Mouse (Mus musculus): Measurements from ENCODE around the gene Noct.
A peak's percentile ranks its signal among the peaks of the same experiment; 100 is the strongest.
"Not testable (repeated sequence)": the region's sequence is repeated elsewhere in the genome, so short reads cannot be mapped to it uniquely, and the experiment has no call there.

Noct gene

GRCm38 (mm10) chr3:51208633-51209032, 15.6 kb upstream of the Noct start:
- DNase-seq = no peak

- no peak for DNase-seq
Observed at GRCm38 (mm10) chr3:51209503-51210314, 14.5 kb upstream of the Noct start.

- no peak for DNase-seq
Observed at GRCm38 (mm10) chr3:51210485-51210884, 13.8 kb upstream of the Noct start.

GRCm38 (mm10) chr3:51213111-51213510, 11.1 kb upstream of the Noct start:
- no peak for DNase-seq

- no peak for DNase-seq
Observed at GRCm38 (mm10) chr3:51215681-51216080, 8.6 kb upstream of the Noct start.

GRCm38 (mm10) chr3:51216351-51216750, 7.9 kb upstream of the Noct start:
- DNase-seq = not testable (repeated sequence)

GRCm38 (mm10) chr3:51218385-51218784, 5.9 kb upstream of the Noct start:
- DNase-seq = not testable (repeated sequence)

GRCm38 (mm10) chr3:51219213-51219612, 5.0 kb upstream of the Noct start:
- DNase-seq = no peak

GRCm38 (mm10) chr3:51220846-51221245, 3.4 kb upstream of the Noct start:
- no peak for DNase-seq

GRCm38 (mm10) chr3:51221847-51222246, 2.4 kb upstream of the Noct start:
- DNase-seq = no peak

GRCm38 (mm10) chr3:51222302-51222701, 1.9 kb upstream of the Noct start:
- DNase-seq = no peak

- no peak for DNase-seq
Observed at GRCm38 (mm10) chr3:51222834-51223460, 1.3 kb upstream of the Noct start.

- no peak for DNase-seq
Observed at GRCm38 (mm10) chr3:51223556-51223955, 691 bp upstream of the Noct start.

GRCm38 (mm10) chr3:51225226-51225750, 1.0 kb downstream of the Noct start:
- DNase-seq = no peak

GRCm38 (mm10) chr3:51225979-51226378, 1.7 kb downstream of the Noct start:
- no peak for DNase-seq

- DNase-seq = peak; percentile 17
Observed at GRCm38 (mm10) chr3:51226601-51227000, 2.4 kb downstream of the Noct start.

- DNase-seq = peak; percentile 55
Observed at GRCm38 (mm10) chr3:51228038-51228820, 4.0 kb downstream of the Noct start.

- no peak for DNase-seq
Observed at GRCm38 (mm10) chr3:51228821-51229205, 4.6 kb downstream of the Noct start.

- no peak for DNase-seq
Observed at GRCm38 (mm10) chr3:51229226-51229625, 5.0 kb downstream of the Noct start.

- no peak for DNase-seq
Observed at GRCm38 (mm10) chr3:51230146-51230835, 6.0 kb downstream of the Noct start.

- DNase-seq = no peak
Observed at GRCm38 (mm10) chr3:51230886-51231285, 6.6 kb downstream of the Noct start.

- DNase-seq = no peak
Observed at GRCm38 (mm10) chr3:51231499-51231898, 7.3 kb downstream of the Noct start.
